Mouse (Mus musculus): ENCODE measurements at regions not wholly inside any gene's neighbourhood (a gene's known extent, or its start where the extent isn't known, plus 50 kb on each side); places are given as distances from the start of the nearest gene placed in this dataset.
"Not testable (repeated sequence)": the region's sequence is repeated elsewhere in the genome, so short reads cannot be mapped to it uniquely, and the experiment has no call there.

DNA sequence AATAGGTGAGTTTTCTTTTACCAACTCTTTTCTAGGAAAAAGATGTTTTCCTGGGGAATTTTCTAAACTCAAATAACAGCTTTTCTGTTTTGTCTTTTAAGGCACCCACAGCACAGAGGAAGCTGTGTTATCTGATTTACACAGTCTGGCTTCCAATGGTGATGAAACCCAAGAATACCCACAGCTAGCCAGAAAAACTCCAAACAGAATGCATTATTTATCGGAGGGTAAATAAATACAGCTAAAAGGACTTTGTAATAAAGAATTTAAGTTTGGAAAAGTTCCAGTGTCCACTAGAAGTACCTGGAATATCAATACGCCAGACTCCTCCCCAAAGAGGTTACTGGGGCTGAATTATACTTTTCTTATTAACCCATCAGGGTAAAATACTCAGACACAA is 123.7 kb downstream of the Car2 start:
- DNase-seq (ENCODE audit: extremely low read depth, low read depth): no peak

DNA sequence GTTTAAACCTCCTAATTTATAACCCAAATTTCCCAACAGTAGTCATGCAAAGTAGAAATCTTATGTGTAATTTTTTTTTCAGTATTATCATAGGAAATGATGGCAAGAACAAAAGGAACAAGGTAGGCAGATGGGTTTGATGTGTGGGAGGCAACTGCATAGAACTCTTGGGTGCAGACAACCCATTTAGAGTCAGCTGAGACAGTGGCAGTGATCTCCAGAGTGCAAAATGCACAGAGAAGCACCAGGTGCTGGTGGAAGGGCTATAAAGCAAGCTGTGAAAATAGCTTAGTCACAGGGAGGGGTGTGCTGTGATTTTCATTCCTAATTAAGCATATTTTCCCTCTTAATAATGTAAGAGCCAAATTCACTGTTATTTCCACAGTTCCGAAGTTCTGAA is 130.5 kb downstream of the Car2 start:
- no peak for DNase-seq (ENCODE audit: extremely low read depth, low read depth)

DNA sequence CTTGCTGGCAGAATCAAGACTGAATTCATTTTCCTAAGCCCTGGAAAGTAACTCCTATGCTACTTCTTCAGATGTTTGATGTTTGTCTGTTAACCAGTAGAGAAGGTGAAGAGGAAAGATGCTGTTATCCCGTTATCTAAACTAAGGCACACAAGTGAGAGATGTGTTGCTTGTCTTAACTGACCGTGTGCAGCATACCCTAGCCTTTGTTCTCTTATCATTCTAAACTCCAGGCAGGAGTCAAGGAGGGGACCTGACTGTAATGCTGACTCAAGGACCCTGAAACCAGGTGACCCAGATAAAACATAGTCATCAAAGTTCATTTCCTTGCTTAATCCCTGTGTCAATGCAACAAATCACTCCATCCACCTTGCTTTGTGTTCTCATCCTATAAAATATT is 136.7 kb downstream of the Car2 start:
- no peak for DNase-seq (ENCODE audit: extremely low read depth, low read depth)

DNA sequence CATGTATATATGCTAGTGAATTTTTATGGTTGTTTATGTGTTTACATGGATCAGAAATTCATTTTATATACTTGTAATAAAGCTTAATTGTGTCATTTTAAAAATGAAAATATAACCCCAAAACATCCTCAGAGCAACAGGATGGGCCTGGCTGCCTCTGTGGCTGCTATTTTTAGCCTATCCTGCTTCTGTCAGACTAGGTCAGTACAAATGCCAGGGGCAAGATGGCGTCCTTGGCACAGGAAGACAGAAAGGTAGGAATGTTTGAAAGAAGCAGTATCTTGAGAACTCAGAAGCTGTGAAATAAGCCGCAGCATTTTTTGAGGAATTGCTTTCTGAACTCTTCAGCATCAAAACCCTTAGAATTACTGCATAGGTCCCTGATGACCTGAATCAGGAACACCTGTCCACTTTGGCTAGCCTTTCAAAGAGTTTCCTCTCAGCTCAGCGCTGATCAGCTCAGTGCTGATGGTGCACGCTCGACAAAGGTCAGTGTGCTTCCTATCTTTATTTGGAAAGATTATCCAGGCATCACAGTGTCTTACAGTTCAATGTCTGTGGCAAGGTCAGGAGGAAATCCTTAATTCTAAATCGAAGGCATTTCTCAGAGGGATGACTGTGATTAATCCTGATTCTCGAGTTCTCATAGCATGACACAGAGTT is 154.9 kb downstream of the Car2 start:
- DNase-seq (ENCODE audit: extremely low read depth, low read depth): no peak

- no peak for DNase-seq (ENCODE audit: extremely low read depth, low read depth)
Observed at GRCm38 (mm10) chr3:15053968-15054367, 167.9 kb downstream of the Car2 start.

DNA sequence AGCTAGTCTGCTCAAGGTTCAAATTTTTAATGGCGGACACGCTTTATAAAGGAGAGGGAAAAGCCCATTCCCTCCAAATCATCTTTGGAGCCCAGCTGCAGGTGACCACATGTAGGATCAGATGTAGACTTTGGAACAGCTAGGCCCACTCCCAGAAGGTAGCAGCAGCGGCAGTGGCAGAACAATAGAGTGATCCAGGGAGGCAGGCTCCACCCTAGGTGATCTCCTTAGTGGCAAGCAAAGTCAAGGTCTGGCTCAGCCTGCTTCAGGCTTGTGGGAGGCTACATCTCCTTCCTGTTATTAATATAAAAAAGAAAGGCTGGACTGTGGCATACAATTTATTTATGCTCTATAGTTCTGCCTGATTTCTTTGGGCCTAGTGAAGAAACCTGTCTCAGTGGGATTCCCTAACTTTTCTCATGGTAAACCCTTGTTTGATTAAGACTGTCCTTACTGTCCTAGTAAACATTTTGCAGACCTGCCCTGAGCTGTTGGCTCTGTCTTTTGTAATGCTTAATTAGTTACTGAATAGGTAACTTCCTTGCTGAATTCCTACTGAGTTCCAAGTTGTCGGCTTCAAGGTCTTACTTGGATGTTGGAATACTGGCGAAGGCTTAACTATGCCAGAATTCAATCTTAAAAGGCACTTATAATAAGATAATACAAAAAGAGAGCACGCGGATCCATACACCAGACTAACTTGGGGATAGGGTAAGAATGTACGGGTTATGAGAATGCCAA is 169.6 kb downstream of the Car2 start:
- DNase-seq (ENCODE audit: extremely low read depth, low read depth): not testable (repeated sequence)

- DNase-seq (ENCODE audit: extremely low read depth, low read depth): not testable (repeated sequence)
Observed at GRCm38 (mm10) chr3:15056788-15057585, 170.9 kb downstream of the Car2 start.

GRCm38 (mm10) chr3:15065681-15066080 is 179.6 kb downstream of the Car2 start:
- DNase-seq (ENCODE audit: extremely low read depth, low read depth): no peak

DNA sequence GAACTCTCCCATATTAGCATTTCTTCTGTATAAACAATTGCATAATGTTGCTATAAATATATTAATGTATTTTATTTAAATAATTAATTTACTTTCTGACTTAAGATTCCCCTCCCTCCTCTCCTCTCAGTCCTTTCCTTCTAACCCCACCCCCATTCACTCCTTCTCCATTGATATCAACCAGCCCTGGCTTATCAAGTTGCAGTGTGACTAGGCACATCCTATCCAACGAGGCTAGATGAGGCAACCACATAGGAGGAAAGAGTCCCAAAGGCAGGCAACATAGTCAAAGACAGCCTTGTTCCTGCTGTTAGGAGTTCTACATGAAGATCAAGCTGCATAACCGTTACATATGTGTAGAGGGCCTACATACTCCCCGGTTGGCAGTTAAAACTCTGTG is 182.2 kb downstream of the Car2 start:
- peak; percentile 6 for DNase-seq (ENCODE audit: extremely low read depth, low read depth)

DNA sequence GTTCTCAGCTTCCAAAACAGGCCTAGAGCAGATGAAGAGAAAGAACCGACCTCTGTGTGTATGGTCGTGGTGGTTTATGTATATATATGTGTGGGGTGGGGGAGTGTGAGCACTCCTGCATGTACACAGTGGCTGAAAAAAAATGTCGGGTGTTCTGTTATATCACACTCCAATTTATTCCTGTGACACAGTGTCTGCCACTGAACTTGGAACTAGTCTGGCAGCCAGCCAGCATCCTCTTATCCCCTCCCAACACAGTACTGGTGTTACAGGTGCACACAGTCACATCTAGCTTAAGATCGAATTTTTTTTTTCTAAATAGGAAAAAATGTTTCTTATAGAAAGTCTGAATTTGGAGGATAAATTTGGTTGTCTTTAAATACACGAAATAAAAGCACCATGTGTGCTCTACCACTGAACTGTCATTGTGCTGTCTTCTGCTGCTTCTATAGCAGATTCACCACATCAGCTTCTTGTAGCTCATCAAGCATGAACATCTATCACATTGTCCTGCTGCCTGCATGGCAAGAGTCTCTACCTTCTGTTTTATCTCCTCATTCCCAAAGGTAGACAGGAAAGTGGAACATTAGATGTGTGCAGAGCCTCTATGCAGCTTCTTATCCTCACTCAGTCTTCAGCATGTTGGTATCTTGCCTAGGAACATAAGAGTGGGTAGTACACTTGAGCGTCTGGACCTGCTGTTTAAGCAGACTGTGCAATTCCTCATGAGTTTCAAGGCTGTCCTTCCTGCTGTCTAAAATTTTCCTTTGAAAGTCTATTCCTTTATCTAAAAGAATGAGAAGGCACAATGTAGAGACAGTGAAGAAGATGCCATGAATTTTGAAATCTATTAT is 185.2 kb downstream of the Car2 start:
- no peak for DNase-seq (ENCODE audit: extremely low read depth, low read depth)

GRCm38 (mm10) chr3:15073405-15073804 is 187.3 kb downstream of the Car2 start:
- DNase-seq (ENCODE audit: extremely low read depth, low read depth): peak; percentile 52

DNA sequence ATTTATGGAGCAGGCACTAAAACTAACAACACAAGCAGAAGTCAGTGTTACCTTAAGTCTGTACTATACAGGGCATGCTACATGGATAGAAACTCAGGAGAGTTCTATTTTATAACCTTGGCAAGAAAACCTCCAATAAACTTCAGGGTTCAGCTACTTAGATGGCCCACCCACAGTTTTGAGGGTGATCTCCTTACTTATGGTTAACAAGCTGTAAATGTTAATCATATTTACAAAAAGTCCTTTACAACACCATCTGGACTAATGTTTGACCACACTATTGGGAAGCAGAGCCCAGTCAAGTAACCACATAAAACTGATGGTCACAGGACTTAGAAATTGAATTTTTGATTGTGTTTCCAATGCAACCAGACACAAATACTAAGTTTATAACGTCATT is 187.8 kb downstream of the Car2 start:
- DNase-seq (ENCODE audit: extremely low read depth, low read depth): no peak

DNA sequence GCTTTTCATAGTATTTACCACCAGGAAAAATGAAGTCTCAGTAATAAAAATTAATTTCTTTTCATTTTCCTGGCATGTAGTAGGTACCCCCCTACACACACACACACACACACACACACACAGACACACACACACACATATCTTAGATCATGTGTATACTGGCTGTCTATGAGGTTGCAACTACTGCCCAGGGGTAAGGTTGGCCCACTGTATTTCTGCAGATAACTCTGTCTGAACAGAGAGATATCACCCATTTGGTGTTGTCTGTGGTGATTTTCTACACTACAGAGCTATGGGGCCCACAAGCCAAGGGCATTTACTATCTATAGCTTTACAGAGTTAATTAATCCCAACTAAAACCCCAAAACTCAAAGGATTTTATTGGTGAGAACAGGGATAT is 188.9 kb downstream of the Car2 start:
- DNase-seq (ENCODE audit: extremely low read depth, low read depth): no peak

DNA sequence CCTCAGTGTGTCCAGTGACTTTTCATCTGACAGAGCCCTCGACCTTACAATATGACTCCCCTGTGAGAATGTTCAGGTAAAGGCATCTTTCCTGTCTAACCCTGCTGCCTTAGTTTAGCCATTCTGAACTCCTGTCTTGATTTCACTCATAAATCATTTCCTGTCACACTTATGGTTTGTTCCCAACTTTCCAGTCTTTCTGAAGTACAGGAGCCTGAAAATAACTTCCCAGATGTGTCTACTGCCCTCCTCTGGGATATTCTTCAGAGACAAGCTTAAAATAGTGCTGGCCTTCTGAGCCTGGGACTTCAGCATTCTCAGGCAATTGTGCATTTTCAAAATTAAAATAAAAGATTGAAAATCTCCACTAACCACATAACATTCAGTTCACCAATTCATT is 204.1 kb downstream of the Car2 start:
- DNase-seq (ENCODE audit: extremely low read depth, low read depth): no peak

GRCm38 (mm10) chr3:15098206-15098817 is 212.2 kb downstream of the Car2 start:
- no peak for DNase-seq (ENCODE audit: extremely low read depth, low read depth)

DNA sequence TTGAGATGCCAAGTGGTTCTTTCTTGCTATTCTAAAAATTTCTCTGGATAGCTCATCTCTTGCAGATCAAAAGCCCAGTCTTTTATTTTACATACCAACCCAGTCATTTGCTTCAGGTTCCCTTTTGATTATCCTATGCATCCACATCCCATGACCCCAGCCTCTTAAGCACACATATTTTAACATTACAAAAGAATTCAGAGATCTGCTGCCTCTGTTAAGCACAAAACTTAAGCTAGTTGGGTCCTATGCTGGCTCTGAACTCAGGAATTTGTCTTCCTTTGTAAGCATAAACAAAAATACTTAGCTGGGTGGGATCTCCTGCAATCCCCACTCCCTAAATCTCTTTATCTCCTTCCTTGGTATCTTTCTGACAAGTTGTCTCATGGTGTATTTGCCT is 212.9 kb downstream of the Car2 start:
- no peak for DNase-seq (ENCODE audit: extremely low read depth, low read depth)

DNA sequence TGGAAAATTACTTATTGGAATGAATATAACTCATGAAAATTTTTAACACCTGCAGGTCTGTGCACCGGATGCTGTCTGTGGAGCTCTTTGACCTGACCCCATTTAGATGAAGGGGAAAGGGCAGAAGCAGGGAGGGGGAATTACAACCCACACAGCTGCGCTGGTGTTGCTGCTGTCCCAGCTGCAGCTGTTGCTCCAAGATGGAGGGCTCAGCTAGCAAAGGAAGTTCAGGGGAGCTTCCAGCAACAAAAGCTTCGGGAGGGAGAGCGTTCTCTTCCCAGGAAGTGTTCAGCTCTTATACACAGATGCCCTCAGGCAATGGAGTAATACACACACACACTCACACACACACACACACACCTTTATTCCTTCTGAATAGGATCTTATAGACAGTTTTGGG is 219.6 kb downstream of the Car2 start:
- DNase-seq (ENCODE audit: extremely low read depth, low read depth): no peak

GRCm38 (mm10) chr3:15106281-15106680 is 220.2 kb downstream of the Car2 start:
- no peak for DNase-seq (ENCODE audit: extremely low read depth, low read depth)

- DNase-seq (ENCODE audit: extremely low read depth, low read depth): no peak
Observed at GRCm38 (mm10) chr3:15107301-15107700, 221.2 kb downstream of the Car2 start.

DNA sequence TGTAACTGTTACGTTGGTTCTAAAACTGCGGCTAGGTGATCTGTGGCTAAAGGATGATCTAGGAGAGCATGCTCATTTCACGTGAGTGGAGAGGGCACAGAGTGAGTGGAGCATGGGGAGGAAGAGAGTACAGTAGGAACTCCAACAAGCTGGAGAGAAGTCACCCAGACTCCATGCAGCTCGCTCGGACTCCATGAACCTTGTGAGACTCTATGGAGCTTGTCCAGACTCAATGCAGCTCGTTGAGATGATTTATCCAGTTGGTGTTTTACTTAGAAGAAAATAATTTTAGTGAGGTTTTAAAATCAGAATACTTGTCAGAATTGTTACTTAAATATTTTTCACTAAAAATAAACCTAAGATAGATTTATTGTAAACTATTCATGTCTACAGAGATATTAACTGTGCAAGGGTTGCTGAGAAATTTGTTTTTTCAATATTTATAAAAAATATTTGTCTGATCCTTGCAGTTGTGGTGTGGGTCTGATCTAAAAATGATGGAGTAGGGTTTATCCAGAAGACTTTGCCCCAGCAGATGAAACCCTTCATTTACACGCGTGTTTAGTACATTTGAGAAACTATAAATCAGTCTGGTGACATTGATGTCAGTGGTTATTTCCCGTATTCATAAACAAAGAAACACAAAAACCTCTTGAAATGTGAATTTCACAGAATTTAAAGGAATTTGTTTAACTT is 222.3 kb downstream of the Car2 start:
- DNase-seq (ENCODE audit: extremely low read depth, low read depth): no peak
